Mouse (Mus musculus) lung, postnatal 25 days (tissue): ENCODE measurements around the gene Slc40a1.

Experiments used
- DNase-seq: peaks from one replicate; pipeline ENCODE4 v3.0.0; 2022; ENCODE audit warnings: low spot score

The Slc40a1 gene

DNA sequence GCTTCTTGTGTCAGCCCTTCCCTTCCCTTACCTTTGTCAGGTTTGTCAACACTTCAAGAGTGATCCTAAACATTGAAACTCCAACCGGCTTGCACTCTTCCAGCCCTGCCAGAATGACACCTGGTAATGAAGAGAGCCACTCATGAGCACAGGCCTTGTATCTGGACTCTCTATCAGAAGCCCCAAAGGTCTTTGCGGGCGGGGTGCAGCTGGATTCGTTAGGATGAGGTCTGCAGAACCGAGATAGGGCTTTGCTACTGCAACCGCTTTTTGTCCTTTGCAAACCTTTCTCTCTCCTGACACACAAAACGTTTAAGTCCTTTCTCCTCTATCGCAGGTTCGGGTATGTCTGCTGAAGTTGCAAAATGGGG, at the start of gene Slc40a1:
TSS of gene Slc40a1 (minus strand) at position 131 of the 371 bp plus-strand sequence.
- DNase-seq = no peak

DNA sequence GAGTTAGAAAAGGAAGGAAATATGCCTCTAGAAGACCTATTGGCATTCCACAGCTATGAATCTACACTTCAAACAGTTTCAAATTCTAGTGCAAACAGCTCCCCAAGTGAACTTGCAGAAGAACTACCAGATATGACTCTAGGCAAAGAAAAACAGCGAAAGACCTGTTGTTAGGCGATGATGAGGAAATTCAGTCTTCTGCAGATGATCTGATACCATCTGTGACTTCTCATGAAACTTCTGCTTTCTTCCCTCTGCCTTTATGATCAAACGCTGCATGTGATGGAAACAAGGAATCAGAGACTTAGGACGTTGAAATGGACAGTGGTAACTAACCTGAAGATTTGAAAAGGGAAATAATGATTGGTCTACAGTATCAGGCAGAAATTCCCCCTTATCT, 45.0 kb upstream of the Slc40a1 start:
- DNase-seq = no peak

DNA sequence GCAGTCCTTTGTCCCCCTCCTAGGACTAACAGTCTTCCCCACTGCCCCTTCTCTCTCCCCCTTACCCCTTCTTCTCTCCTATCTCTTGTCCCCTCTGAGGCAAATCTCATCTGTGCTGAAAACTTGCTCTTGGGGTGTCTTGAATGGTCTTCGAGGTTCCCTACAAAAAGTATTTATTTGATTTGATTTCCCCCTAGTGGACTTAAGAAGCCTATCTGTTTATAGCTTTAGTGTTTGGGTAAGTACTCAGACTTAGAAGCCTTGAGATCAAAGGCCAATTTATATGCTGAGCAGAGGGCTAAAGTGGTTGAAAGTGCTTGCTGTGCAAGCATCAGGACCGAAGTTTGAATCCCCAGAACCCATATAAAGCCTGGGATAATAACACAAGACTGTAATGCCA, 22.7 kb upstream of the Slc40a1 start:
- no peak for DNase-seq

- no peak for DNase-seq
Observed at GRCm38 (mm10) chr1:45947843-45948242, 21.5 kb upstream of the Slc40a1 start.

DNA sequence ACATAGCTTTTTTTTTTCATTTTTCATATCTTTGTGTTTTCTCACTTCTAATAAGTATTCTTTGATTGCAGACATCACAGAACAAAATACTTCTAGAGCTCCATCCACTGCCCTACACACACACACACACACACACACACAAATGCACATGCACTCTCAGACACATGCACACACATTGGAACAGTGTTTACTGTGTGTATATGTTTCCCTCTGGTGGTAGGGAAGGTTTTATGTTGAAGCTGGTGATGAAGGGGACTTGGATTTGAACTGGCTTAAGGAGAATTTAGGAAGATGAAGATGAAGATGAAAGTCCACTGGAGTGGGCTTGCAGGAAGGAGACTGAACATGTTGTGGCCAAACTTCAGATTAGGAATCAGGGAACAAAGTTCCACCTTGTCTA, 4.8 kb upstream of the Slc40a1 start:
- no peak for DNase-seq

GRCm38 (mm10) chr1:45926911-45927310, 588 bp upstream of the Slc40a1 start:
- no peak for DNase-seq

DNA sequence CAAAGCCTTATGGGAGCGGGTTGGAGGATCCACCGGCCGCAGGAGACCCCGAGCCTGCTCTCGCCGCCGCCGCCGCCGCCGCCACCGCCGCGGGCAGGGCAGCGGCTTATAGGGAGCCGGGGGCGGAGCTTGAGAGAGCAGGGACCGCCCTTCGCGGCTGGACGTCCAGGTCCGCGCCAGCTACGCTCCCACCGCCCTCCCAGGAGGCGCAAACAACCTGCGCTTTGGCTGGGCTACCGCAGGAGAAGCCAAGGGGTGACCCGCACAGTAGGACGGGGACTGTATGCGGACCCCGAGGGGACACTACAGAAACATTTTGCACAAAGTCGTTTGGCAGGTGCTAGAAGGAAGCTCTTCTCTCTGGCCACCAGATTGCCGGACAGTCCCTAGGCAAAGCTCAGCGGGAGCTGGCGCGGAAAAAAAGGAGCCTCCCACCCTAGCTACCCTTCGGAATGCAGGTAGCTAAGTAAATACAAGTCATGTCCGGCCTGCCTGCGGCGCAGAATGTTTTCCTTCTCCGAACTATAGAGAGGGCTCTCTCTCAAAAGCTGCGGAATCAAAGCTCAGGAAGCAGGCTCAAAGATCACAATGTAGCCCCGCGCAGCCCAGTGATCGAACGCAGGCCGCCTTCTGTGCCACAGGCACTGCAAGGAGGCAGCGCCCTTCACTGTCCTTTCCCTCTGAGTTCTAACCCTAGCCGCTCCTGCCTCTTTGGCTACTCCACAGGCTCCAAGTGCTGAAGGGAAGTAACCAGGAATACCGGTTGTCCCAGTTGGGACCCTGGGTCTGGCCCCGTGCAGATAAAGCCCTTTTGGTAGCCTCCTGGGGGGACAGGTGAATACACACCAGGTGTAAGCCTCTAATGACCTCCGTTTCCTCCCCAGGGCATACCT, 577 bp downstream of the Slc40a1 start:
- DNase-seq = peak; percentile 73

DNA sequence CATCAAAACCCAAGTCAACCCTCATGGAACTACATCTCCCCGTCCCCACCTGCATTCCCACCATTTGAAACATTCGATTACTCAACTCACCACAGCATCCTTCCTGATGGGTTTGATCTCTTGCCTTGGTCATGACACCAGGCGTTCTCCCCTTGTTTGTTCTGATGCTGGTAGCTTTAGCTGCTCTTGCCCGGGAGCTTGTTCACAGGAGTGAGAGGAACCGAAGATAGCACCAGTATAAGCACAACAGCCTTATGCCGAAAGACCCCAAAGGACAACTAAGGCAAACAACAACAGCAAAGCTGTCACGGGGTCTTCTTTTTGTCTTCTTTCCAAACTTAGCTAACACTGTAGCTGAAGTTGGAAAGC, 1.2 kb downstream of the Slc40a1 start:
- no peak for DNase-seq

DNA sequence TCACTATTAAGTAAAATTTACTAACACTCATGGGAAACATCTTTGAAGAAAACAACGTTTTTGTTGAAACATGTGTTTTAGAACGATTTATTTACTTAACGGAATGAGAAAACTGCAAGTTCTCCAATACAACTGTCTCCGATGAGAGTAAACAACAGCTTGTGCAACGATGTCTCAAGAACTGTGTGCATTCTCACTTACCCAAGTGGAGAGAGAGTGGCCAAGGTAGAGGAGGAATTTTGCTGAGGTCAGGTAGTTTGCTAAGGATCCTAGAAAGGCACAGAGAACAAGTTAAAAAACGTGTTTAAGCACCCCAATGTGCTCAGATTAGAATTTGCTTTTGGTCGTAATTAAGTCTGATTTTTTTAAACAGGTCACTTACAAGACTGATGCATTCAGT, 1.8 kb downstream of the Slc40a1 start:
- DNase-seq = peak; percentile 9

GRCm38 (mm10) chr1:45923306-45923705, 3.0 kb downstream of the Slc40a1 start:
- no peak for DNase-seq

DNA sequence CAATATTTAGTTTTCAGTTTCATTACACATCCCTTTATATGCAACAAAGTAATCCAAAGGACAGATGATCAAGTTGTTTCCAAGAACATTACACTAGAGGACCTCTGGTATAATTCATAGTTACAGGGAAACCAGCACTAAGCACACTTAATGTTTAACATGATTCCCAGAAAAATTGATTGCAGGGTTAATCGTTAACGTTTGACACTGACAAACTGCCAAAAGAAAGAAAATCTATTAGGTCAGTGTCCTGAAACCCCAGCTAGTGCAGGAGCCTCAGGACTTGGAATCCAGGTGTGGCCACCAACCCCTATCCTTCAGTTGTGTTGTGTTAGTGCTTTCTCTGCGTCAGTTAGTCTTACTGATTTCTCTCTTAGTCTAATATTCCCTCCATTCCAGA, 5.6 kb downstream of the Slc40a1 start:
- DNase-seq = no peak

- DNase-seq = no peak
Observed at GRCm38 (mm10) chr1:45919752-45920151, 6.6 kb downstream of the Slc40a1 start.

- DNase-seq = no peak
Observed at GRCm38 (mm10) chr1:45917136-45917803, 9.1 kb downstream of the Slc40a1 start.

DNA sequence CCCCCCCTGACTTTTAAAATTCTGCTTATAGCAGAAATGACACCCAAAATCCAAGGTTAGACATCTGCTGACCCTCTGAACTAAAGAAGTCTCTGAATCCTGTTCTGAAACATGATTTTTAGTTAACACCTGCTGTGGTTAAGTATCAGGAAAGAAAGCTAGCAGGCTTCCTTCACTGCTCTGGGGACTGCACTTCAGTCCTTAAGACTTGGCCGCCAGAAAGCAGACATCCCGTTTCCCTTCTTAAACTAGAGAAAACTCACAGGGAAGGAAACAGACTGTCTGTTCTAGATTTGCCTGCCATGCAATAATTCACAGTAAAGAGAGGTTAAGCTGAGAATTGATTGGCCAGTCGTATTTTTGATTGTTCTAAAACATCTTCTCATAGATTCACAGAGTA, 10.1 kb downstream of the Slc40a1 start:
- no peak for DNase-seq

- no peak for DNase-seq
Observed at GRCm38 (mm10) chr1:45914236-45914635, 12.1 kb downstream of the Slc40a1 start.

DNA sequence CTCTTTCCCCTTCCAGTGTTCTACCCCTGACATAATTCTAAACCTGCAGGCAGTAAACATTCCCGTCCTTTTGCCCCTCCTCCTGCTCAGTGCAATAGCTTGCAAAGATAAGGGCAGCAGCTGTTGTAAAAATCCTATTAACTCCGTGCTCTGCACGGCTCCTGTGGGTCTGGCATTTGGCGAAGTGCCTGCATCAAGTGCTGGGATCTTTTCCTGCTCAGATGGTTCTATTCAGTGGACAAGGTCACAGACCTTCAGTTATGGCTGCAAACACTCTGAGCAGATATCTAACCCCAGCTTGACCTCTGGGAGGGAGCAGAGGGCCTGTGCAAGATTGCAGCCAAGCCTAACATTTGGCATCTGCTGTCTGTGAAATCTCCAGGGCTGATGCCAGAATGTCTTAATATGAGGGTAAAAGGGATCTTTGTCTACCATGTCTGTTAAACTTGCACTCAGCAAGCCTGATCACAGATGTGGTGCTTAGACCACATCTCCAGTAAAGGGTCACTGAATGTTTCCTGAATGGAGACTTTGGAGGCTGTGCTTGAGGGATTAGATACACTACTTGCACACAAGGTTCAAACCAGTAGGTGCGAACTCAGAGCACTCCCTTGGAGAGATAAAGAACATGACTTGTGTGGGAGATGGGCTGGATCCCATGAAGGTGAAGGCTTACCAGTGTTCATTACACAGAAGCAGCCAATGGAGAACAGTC, 21.1 kb downstream of the Slc40a1 start:
- DNase-seq = peak; percentile 37

- DNase-seq = no peak
Observed at GRCm38 (mm10) chr1:45904161-45904560, 22.2 kb downstream of the Slc40a1 start.

- DNase-seq = no peak
Observed at GRCm38 (mm10) chr1:45898044-45898443, 28.3 kb downstream of the Slc40a1 start.

- no peak for DNase-seq
Observed at GRCm38 (mm10) chr1:45894168-45894912, 32.0 kb downstream of the Slc40a1 start.

DNA sequence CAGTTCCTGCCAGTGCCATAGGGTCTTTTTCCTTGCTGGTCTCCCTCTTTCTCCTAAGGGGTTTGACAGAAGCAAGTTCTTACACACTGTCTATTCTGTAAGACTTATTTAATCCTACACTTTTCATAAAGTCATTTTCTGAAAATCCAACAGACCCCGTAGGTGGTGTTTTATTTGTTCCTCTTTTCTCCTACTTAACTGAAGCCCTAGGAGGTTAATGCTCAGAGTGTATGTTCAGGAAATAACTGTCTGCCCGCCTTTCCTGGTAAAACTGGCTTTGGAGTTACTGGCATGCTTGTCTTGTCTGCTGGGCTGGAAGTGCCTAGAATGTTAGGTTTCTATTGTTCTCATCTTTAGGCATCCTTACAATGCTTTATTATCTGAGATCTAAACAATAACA, 34.3 kb downstream of the Slc40a1 start:
- no peak for DNase-seq

DNA sequence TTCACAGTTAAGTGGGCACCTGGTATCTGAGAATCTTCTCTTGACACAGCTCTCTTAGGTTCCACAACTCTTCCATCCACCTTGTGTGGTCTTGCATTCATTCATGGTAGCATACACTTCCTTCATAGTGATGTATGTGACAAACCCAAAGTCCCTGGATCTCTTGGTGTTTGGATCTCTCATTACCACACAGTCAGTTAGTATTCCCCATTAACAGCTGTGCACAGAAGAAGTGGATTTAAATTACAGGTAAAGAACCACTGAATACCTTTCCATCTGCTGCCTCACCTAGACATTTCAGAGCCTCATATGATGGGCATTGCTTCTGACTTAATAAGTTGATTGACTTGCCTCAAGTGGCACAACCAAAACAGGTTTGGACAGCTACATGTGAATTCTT, 36.1 kb downstream of the Slc40a1 start, which contains the start of gene Gm5269:
TSS of gene Gm5269 (minus strand) at position 101 of the 400 bp plus-strand sequence.
- no peak for DNase-seq

- DNase-seq = no peak
Observed at GRCm38 (mm10) chr1:45886800-45887199, 39.5 kb downstream of the Slc40a1 start.
